Mouse (Mus musculus) CH12.LX (cell line): ENCODE measurements around the gene Ube2ql1.

ENCODE experiments used
- BHLHE40 ChIP-seq: IDR thresholded peaks from 2 replicates; pipeline ENCODE4 v1.6.1; 2011; ENCODE audit warnings: mild to moderate bottlenecking, low read depth, low read length, improper control_type of control experiment
- CTCF ChIP-seq, 2 experiments: IDR thresholded peaks in 1 of 2; conservative IDR thresholded peaks in 1 of 2; 2 replicates each; pipeline ENCODE4 v1.5.1; 2011 to 2012; ENCODE audit warnings: low read depth in 2 of 2, low read length in 2 of 2, improper control_type of control experiment in 1 of 2, inconsistent platforms in 1 of 2, mild to moderate bottlenecking in 1 of 2, moderate library complexity in 1 of 2
- E2F4 ChIP-seq: IDR thresholded peaks from 2 replicates; pipeline ENCODE4 v1.6.1; 2011; ENCODE audit warnings: low read depth, low read length, improper control_type of control experiment; ENCODE audit not compliant: insufficient replicate concordance
- HCFC1 ChIP-seq: IDR thresholded peaks from 2 replicates; pipeline ENCODE4 v1.6.1; 2012; ENCODE audit warnings: low read depth, mild to moderate bottlenecking, inconsistent platforms, low read length, improper control_type of control experiment
- MAFK ChIP-seq: IDR thresholded peaks from 2 replicates; pipeline ENCODE4 v1.6.1; 2011; ENCODE audit warnings: low read length, improper control_type of control experiment; ENCODE audit not compliant: insufficient replicate concordance
- POLR2A ChIP-seq: IDR thresholded peaks from 2 replicates; pipeline ENCODE4 v1.6.1; 2011; ENCODE audit warnings: low read depth, mild to moderate bottlenecking, improper control_type of control experiment, low read length

DNA sequence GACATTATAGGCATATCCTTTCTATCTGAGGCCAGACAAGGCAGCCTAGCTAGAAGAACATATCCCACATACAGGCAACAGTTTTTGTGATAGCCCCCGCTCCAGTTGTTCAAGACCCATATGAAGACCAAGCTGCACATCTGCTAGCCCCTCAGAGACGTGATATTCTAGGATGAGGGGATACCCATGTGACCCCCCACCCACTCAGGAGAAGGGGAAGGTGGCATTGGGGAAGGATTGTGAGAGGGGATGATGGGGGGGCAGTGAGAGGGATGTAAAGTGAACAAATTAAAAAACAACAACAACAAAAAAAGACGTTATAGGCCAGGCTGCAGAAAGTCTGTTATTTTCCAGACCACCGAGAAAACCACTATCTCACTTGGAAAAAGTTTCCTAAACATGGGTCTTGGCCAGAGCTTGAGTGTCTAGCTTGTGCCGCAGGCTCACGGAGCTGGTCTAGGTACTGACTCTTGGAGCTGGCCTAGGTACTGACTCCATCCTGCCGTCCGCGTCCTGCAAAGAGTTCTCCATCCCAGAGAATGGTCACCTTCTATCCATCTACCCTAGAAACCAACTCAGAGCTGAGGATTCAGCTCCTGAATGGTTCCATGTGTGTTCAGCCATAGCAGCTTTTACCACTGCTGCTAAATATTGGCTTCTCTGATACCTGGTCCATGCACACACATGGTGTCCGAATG is 65.6 kb downstream of the Ube2ql1 start:
- no peak for TF ChIP-seq CTCF (conservative IDR thresholded peaks at IDR 0.05 in 1 of 2, IDR thresholded peaks at IDR 0.05 in 1 of 2; ENCODE audit: low read depth in 2 of 2, low read length in 2 of 2)
- no peak for TF ChIP-seq POLR2A
- TF ChIP-seq BHLHE40: no peak
- TF ChIP-seq HCFC1: no peak
- no peak for TF ChIP-seq MAFK
- no peak for TF ChIP-seq E2F4
